Mouse (Mus musculus): ENCODE data around the gene Uhrf1. TPM values are rescaled to one million over a fixed set of nuclear protein-coding genes. Genes with fewer than 3 reads are reported as not detected.

The Uhrf1 gene
- total and polyA plus RNA-seq, 3 experiments, result 108 to 196 (median 186) TPM

- TF ChIP-seq GATA1 (IDR thresholded peaks at IDR 0.05; ENCODE audit: borderline replicate concordance, low read length) (no peak), POLR2AphosphoS5 (IDR thresholded peaks at IDR 0.05; ENCODE audit: insufficient replicate concordance, low read depth, low read length) (no peak), TAL1 (conservative IDR thresholded peaks at IDR 0.05; ENCODE audit: low read depth, low read length) (no peak), GATA2 (IDR thresholded peaks at IDR 0.05; ENCODE audit: borderline replicate concordance, low read depth, low read length) (no peak), CTCF (IDR thresholded peaks at IDR 0.05; ENCODE audit: low read depth, low read length) (no peak)
- peaks cover 24% of the 10 kb centered on the region for H3K27me3 ChIP-seq (ENCODE audit: insufficient read depth, low read length)
- ATAC-seq (ENCODE audit: extremely low read depth, insufficient number of reproducible peaks, low FRiP score, poor library complexity, severe bottlenecking) (no peak), DNase-seq (ENCODE audit: low spot score) (no peak)
- H3K36me3 ChIP-seq (replicated peaks), result no peaks in the 10 kb centered on the region
- no peaks in the 10 kb centered on the region for H3K9me3 ChIP-seq (replicated peaks)
- peaks cover 60% of the 10 kb centered on the region for H3K4me1 ChIP-seq (ENCODE audit: insufficient read depth, low read depth, low read length)
- H3K4me3 ChIP-seq (ENCODE audit: low read depth, low read length), result no peak within 1 kb of the TSS; the same call in 1 of the 2 replicates
Observed at GRCm38 (mm10) chr17:56292531-56293222, 10.4 kb upstream of the Uhrf1 start, which contains the start of gene Plin3. TSS of gene Plin3 (minus strand) at chr17:56292873.

GRCm38 (mm10) chr17:56293291-56293690, 9.8 kb upstream of the Uhrf1 start:
- ATAC-seq (ENCODE audit: extremely low read depth, insufficient number of reproducible peaks, low FRiP score, poor library complexity, severe bottlenecking), result no peak
- Histone ChIP-seq H3K4me1 (ENCODE audit: insufficient read depth, low read depth, low read length) (peaks cover 54% of the 10 kb centered on the region), H3K9me3 (replicated peaks) (no peaks in the 10 kb centered on the region), H3K4me3 (ENCODE audit: low read depth, low read length) (no peak overlapping the region), H3K27me3 (ENCODE audit: insufficient read depth, low read length) (peaks cover 26% of the 10 kb centered on the region), H3K36me3 (replicated peaks) (no peaks in the 10 kb centered on the region)
- no peak for DNase-seq (ENCODE audit: low spot score)
- TF ChIP-seq TAL1 (conservative IDR thresholded peaks at IDR 0.05; ENCODE audit: low read depth, low read length), result no peak
- TF ChIP-seq CTCF (IDR thresholded peaks at IDR 0.05; ENCODE audit: low read depth, low read length), result no peak
- TF ChIP-seq GATA2 (IDR thresholded peaks at IDR 0.05; ENCODE audit: borderline replicate concordance, low read depth, low read length), result no peak
- no peak for TF ChIP-seq GATA1 (IDR thresholded peaks at IDR 0.05; ENCODE audit: borderline replicate concordance, low read length)
- no peak for TF ChIP-seq POLR2AphosphoS5 (IDR thresholded peaks at IDR 0.05; ENCODE audit: insufficient replicate concordance, low read depth, low read length)

- TF ChIP-seq GATA2 (IDR thresholded peaks at IDR 0.05; ENCODE audit: borderline replicate concordance, low read depth, low read length) (no peak), TAL1 (conservative IDR thresholded peaks at IDR 0.05; ENCODE audit: low read depth, low read length) (no peak), GATA1 (IDR thresholded peaks at IDR 0.05; ENCODE audit: borderline replicate concordance, low read length) (no peak), POLR2AphosphoS5 (IDR thresholded peaks at IDR 0.05; ENCODE audit: insufficient replicate concordance, low read depth, low read length) (no peak), CTCF (IDR thresholded peaks at IDR 0.05; ENCODE audit: low read depth, low read length) (no peak)
- Histone ChIP-seq H3K27me3 (ENCODE audit: insufficient read depth, low read length) (peaks cover 32% of the 10 kb centered on the region), H3K4me3 (ENCODE audit: low read depth, low read length) (no peak overlapping the region), H3K9me3 (replicated peaks) (no peaks in the 10 kb centered on the region), H3K4me1 (ENCODE audit: insufficient read depth, low read depth, low read length) (peaks cover 46% of the 10 kb centered on the region), H3K36me3 (replicated peaks) (no peaks in the 10 kb centered on the region)
- no peak for DNase-seq (ENCODE audit: low spot score)
- no peak for ATAC-seq (ENCODE audit: extremely low read depth, insufficient number of reproducible peaks, low FRiP score, poor library complexity, severe bottlenecking)
Observed at GRCm38 (mm10) chr17:56294241-56294640, 8.9 kb upstream of the Uhrf1 start.

- Histone ChIP-seq H3K27me3 (ENCODE audit: insufficient read depth, low read length) (peaks cover 42% of the 10 kb centered on the region), H3K4me3 (ENCODE audit: low read depth, low read length) (no peak overlapping the region), H3K4me1 (ENCODE audit: insufficient read depth, low read depth, low read length) (peaks cover 30% of the 10 kb centered on the region), H3K9me3 (replicated peaks) (no peaks in the 10 kb centered on the region), H3K36me3 (replicated peaks) (no peaks in the 10 kb centered on the region)
- no peak for TF ChIP-seq GATA2 (IDR thresholded peaks at IDR 0.05; ENCODE audit: borderline replicate concordance, low read depth, low read length)
- ATAC-seq (ENCODE audit: extremely low read depth, insufficient number of reproducible peaks, low FRiP score, poor library complexity, severe bottlenecking) (no peak), DNase-seq (ENCODE audit: low spot score) (no peak)
Observed at GRCm38 (mm10) chr17:56296201-56296600, 6.9 kb upstream of the Uhrf1 start.

- peaks cover 24% of the 10 kb centered on the region for H3K4me1 ChIP-seq (ENCODE audit: insufficient read depth, low read depth, low read length)
Observed at GRCm38 (mm10) chr17:56298238-56298637, 4.9 kb upstream of the Uhrf1 start.

GRCm38 (mm10) chr17:56300186-56300585, 2.9 kb upstream of the Uhrf1 start, which contains the start of gene Arrdc5:
TSS of gene Arrdc5 (minus strand) at chr17:56300286.
- peaks cover 7% of the 10 kb centered on the region for H3K36me3 ChIP-seq (replicated peaks)

More at GRCm38 (mm10) chr17:56298238-56298637, 4.9 kb upstream of the Uhrf1 start:
- no peak for DNase-seq (ENCODE audit: low spot score)
- no peaks in the 10 kb centered on the region for H3K36me3 ChIP-seq (replicated peaks)
- peaks cover 40% of the 10 kb centered on the region for H3K27me3 ChIP-seq (ENCODE audit: insufficient read depth, low read length)
- ATAC-seq (ENCODE audit: extremely low read depth, insufficient number of reproducible peaks, low FRiP score, poor library complexity, severe bottlenecking), result no peak
- TF ChIP-seq TAL1 (conservative IDR thresholded peaks at IDR 0.05; ENCODE audit: low read depth, low read length), result no peak
- no peak for TF ChIP-seq GATA1 (IDR thresholded peaks at IDR 0.05; ENCODE audit: borderline replicate concordance, low read length)
- no peak for TF ChIP-seq CTCF (IDR thresholded peaks at IDR 0.05; ENCODE audit: low read depth, low read length)
- TF ChIP-seq GATA2 (IDR thresholded peaks at IDR 0.05; ENCODE audit: borderline replicate concordance, low read depth, low read length), result no peak
- TF ChIP-seq POLR2AphosphoS5 (IDR thresholded peaks at IDR 0.05; ENCODE audit: insufficient replicate concordance, low read depth, low read length), result no peak
- H3K9me3 ChIP-seq (replicated peaks), result no peaks in the 10 kb centered on the region
- H3K4me3 ChIP-seq (ENCODE audit: low read depth, low read length), result no peak overlapping the region

More at GRCm38 (mm10) chr17:56300186-56300585, 2.9 kb upstream of the Uhrf1 start, which contains the start of gene Arrdc5:
- Histone ChIP-seq H3K4me3 (ENCODE audit: low read depth, low read length) (no peak within 1 kb of the TSS), H3K27me3 (ENCODE audit: insufficient read depth, low read length) (peaks cover 32% of the 10 kb centered on the region), H3K4me1 (ENCODE audit: insufficient read depth, low read depth, low read length) (peaks cover 36% of the 10 kb centered on the region), H3K9me3 (replicated peaks) (no peaks in the 10 kb centered on the region)
- TF ChIP-seq CTCF (IDR thresholded peaks at IDR 0.05; ENCODE audit: low read depth, low read length), result no peak
- DNase-seq (ENCODE audit: low spot score) (no peak), ATAC-seq (ENCODE audit: extremely low read depth, insufficient number of reproducible peaks, low FRiP score, poor library complexity, severe bottlenecking) (no peak)
